Mouse (Mus musculus) liver, embryonic 14 days (tissue): ENCODE measurements around the gene Olfr484. TPM values are rescaled to one million over a fixed set of nuclear protein-coding genes. Genes with fewer than 3 reads are reported as not detected.

ENCODE experiments used
- polyA plus RNA-seq: library from polyadenylated mRNA; depleted of rRNA; stranded (reverse); fragments of >200 nt; gene quantifications from 2 replicates; pipeline ENCODE4 v1.2.3, GENCODE M21; 2012; rRNA removed

Gene Olfr484
- not detected in 2 replicates for polyA plus RNA-seq

GRCm38 (mm10) chr7:108127349-108127748, at the start of gene Olfr484:
Gene Olfr484, minus strand, starts transcription at chr7:108127449.

GRCm38 (mm10) chr7:108172642-108173041, 45.4 kb upstream of the Olfr484 start, which contains the start of gene Olfr486:
Gene Olfr486, minus strand, starts transcription at chr7:108172742.

GRCm38 (mm10) chr7:108159771-108160170, 32.5 kb upstream of the Olfr484 start, which contains the start of gene Olfr485:
Gene Olfr485, minus strand, starts transcription at chr7:108159871.

GRCm38 (mm10) chr7:108100549-108100948, 26.7 kb downstream of the Olfr484 start, which contains the start of gene Olfr483:
Gene Olfr483, plus strand, starts transcription at chr7:108100849.

GRCm38 (mm10) chr7:108097486-108097885, 29.8 kb downstream of the Olfr484 start, which contains the start of gene Olfr482:
Gene Olfr482, minus strand, starts transcription at chr7:108097586.

GRCm38 (mm10) chr7:108079555-108079954, 47.7 kb downstream of the Olfr484 start, which contains the start of gene Olfr481:
Gene Olfr481, plus strand, starts transcription at chr7:108079855.

Other genes with a start within 250 kb of the Olfr484 start
- gene Olfr472, start 229.5 kb downstream of the Olfr484 start, polyA plus RNA-seq = not detected in 2 replicates
- not detected in 2 replicates for gene Olfr473, start 197.0 kb downstream of the Olfr484 start, polyA plus RNA-seq
- not detected in 2 replicates for gene Olfr474, start 172.8 kb downstream of the Olfr484 start, polyA plus RNA-seq
- gene Olfr476, start 162.6 kb downstream of the Olfr484 start, polyA plus RNA-seq = not detected in 2 replicates
- not detected in 2 replicates for gene Olfr477, start 140.8 kb downstream of the Olfr484 start, polyA plus RNA-seq
- gene Olfr478, start 93.5 kb downstream of the Olfr484 start, polyA plus RNA-seq = not detected in 2 replicates
- gene Olfr479, start 76.8 kb downstream of the Olfr484 start, polyA plus RNA-seq = not detected in 2 replicates
- gene Olfr480, start 60.1 kb downstream of the Olfr484 start, polyA plus RNA-seq = not detected in 2 replicates
- not detected in 2 replicates for gene Olfr481, start 47.6 kb downstream of the Olfr484 start, polyA plus RNA-seq
- gene Olfr482, start 29.9 kb downstream of the Olfr484 start, polyA plus RNA-seq = not detected in 2 replicates
- gene Olfr483, start 26.6 kb downstream of the Olfr484 start, polyA plus RNA-seq = not detected in 2 replicates
- gene Olfr485, start 32.4 kb upstream of the Olfr484 start, polyA plus RNA-seq = not detected in 2 replicates
- not detected in 2 replicates for gene Olfr486, start 45.3 kb upstream of the Olfr484 start, polyA plus RNA-seq
- not detected in 2 replicates for gene Olfr487, start 87.2 kb upstream of the Olfr484 start, polyA plus RNA-seq
- gene Olfr488, start 130.9 kb upstream of the Olfr484 start, polyA plus RNA-seq = not detected in 2 replicates
- not detected in 2 replicates for gene Olfr490, start 161.5 kb upstream of the Olfr484 start, polyA plus RNA-seq
- not detected in 2 replicates for gene Olfr491, start 186.0 kb upstream of the Olfr484 start, polyA plus RNA-seq
- not detected in 2 replicates for gene Olfr492, start 196.2 kb upstream of the Olfr484 start, polyA plus RNA-seq
- not detected in 2 replicates for gene Olfr493, start 219.5 kb upstream of the Olfr484 start, polyA plus RNA-seq
- not detected in 2 replicates for gene Olfr494, start 237.9 kb upstream of the Olfr484 start, polyA plus RNA-seq